Mouse (Mus musculus) lung, postnatal 0 days (tissue): ENCODE measurements around the gene Dera.

Source experiments
- CTCF ChIP-seq: IDR thresholded peaks from 2 replicates; pipeline ENCODE4 v1.5.1; 2016; ENCODE audit warnings: antibody characterized with exemption, mild to moderate bottlenecking
- EP300 ChIP-seq: IDR thresholded peaks from 2 replicates; pipeline ENCODE4 v1.6.1; 2016; ENCODE audit warnings: antibody characterized with exemption, mild to moderate bottlenecking, control low read depth

GRCm38 (mm10) chr6:137783899-137784637 is 29.7 kb downstream of the Dera start:
- TF ChIP-seq CTCF (no peak), EP300 (no peak)
